Mouse (Mus musculus) ES-CJ7 (cell line): ENCODE measurements at regions not wholly inside any gene's neighbourhood (a gene's known extent, or its start where the extent isn't known, plus 50 kb on each side); places are given as distances from the start of the nearest gene placed in this dataset.

Source experiments
- DNase-seq: peaks from one replicate; pipeline ENCODE4 v3.0.0; 2011; ENCODE audit warnings: low read depth, low spot score

GRCm38 (mm10) chr16:58354551-58354950 lies 53.7 kb upstream of the Dcbld2 start:
- DNase-seq, result no peak
